9 mouse cellular contexts compared by ENCODE assay signal in the genomic region with DNA sequence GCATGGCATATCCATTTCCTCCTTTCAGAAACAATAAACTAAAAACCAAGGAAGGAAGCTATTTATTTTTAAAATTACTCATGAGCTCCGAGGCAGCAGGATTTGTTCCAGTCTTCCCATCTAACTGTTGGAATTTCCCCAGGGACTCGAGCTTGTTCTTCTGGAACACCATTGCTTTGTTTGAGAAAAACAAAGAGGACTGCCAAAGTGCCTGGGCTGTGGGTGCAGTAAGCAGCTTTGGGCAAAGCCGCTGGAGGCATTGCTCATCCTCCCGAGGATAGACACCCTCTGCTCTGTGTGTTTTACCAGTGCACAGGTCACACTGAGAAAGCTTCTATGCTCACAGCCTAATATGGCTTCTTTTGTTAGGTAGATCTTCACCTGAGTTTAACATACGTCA. TPM values are rescaled to one million over a fixed set of nuclear protein-coding genes. Genes with fewer than 3 reads are reported as not detected.
DNase-seq lines count a peak whose midpoint lies in the region; ATAC-seq and TF ChIP-seq lines count a peak whose summit lies in the region.
"Had no signal": no experiment of that assay in that cellular context is flagged by ENCODE, and none has a peak within 500 bp of the region (broad histone marks: within the 10 kb centered on the region; RNA-seq: fewer than 3 reads in every experiment).

No protein-coding gene starts in this region.

- TF ChIP-seq POLR2A in brain, embryonic 14.5 days (IDR thresholded peaks at IDR 0.05; ENCODE audit: borderline replicate concordance, extremely low read depth, insufficient read depth, insufficient read length, poor library complexity, severe bottlenecking) = no peak
- TF ChIP-seq POLR2A in myocyte (IDR thresholded peaks at IDR 0.05; ENCODE audit: insufficient read length, low read depth) = no peak

- H3K79me2 ChIP-seq in myocyte (ENCODE audit: control insufficient read depth, insufficient read depth) = no peaks in the 10 kb centered on the region

- no peak for TF ChIP-seq CTCF in brain, embryonic 14.5 days (IDR thresholded peaks at IDR 0.05; ENCODE audit: borderline replicate concordance, extremely low read depth, insufficient read depth, insufficient read length)

- DNase-seq in heart, adult 9 months (ENCODE audit: low spot score in 2 of 2) = peak; percentile 22 to 57
- DNase-seq in heart, postnatal 25 days (ENCODE audit: low spot score) = no peak
- peak; percentile 22 for DNase-seq in lung, postnatal 36 days
- DNase-seq in lung, postnatal 4 days = no peak
- peak; percentile 20 for DNase-seq in brain, embryonic 14.5 days (ENCODE audit: low read depth)
- DNase-seq: cerebellum, postnatal 25 days had no signal

- 40% methylated on average over 5 of the region's 5 CpGs for WGBS in hindbrain, embryonic 12.5 days

- H3K4me2 ChIP-seq in myocyte (ENCODE audit: low read depth) = peak overlapping the region; percentile 6
- no peak overlapping the region for H3K4me2 ChIP-seq in hindbrain, embryonic 12.5 days (replicated peaks)
- H3K4me2 ChIP-seq: liver, embryonic 11.5 days had no signal

- no peak overlapping the region for H3ac ChIP-seq in myocyte (ENCODE audit: control insufficient read depth, insufficient read length)

- intact Hi-C loops in heart, postnatal 25 days (cut with DNase I) = no loop called here

- no peak overlapping the region for H3K4me3 ChIP-seq in myocyte
- H3K4me3 ChIP-seq in hindbrain, embryonic 12.5 days = no peak overlapping the region

- no peaks in the 10 kb centered on the region for H3K27me3 ChIP-seq in myocyte (ENCODE audit: control insufficient read depth, insufficient read depth, insufficient read length)
- H3K27me3 ChIP-seq in hindbrain, embryonic 12.5 days = no peaks in the 10 kb centered on the region

- H3K36me3 ChIP-seq in myocyte (ENCODE audit: control insufficient read depth, insufficient read depth) = no peaks in the 10 kb centered on the region
- H3K36me3 ChIP-seq in hindbrain, embryonic 12.5 days = no peaks in the 10 kb centered on the region

- no peak overlapping the region for H3K27ac ChIP-seq in hindbrain, embryonic 12.5 days

- no peaks in the 10 kb centered on the region for H3K9me3 ChIP-seq in hindbrain, embryonic 12.5 days (replicated peaks)

- no peak overlapping the region for H3K9ac ChIP-seq in hindbrain, embryonic 12.5 days

- no peak for ATAC-seq in hindbrain, embryonic 12.5 days (ENCODE audit: low FRiP score)

- H3K4me1 ChIP-seq in hindbrain, embryonic 12.5 days = no peaks in the 10 kb centered on the region

TF ChIP-seq in myocyte, 11 proteins besides CTCF, POLR2A, EP300 and RAD21:
- TF ChIP-seq E2F4 (IDR thresholded peaks at IDR 0.05; ENCODE audit: insufficient read depth) (no peak), SRF (IDR thresholded peaks at IDR 0.05; ENCODE audit: control insufficient read depth, insufficient read length, low read depth) (no peak)

RNA-seq across cellular contexts. Expression of a gene that starts 26.8 kb away (rescaled TPM):
- 1 to 10 TPM; 7.4 to 7.5 TPM for total RNA-seq in heart, postnatal 25 days (2021)
- 9.8 and 12.7 TPM in 2 replicates for polyA plus RNA-seq in brain, embryonic 14.5 days (2012; rRNA removed)
- 8.7 TPM for polyA plus RNA-seq in myocyte (2012; fragmentation: generic; extraction: Trizol)
- 45.6 and 48.1 TPM in 2 replicates for polyA plus RNA-seq in hindbrain, embryonic 12.5 days (2016; fragmentation: Nextera tagmentation; extraction: Ambion mirVana)

Comparison
In these comparisons a context has a peak if more than half of its experiments do, and no peak if none do; other contexts are left out.
1. DNase-seq: peak in heart, adult 9 months (2 of 2), lung, postnatal 36 days (single experiment) and brain, embryonic 14.5 days (single experiment); none in heart, postnatal 25 days (single experiment) and lung, postnatal 4 days (0 of 2).